Mouse (Mus musculus) urinary bladder, postnatal 10 days (tissue): Measurements from ENCODE around the gene Hmga1.

Experiments
- DNase-seq: peaks from one replicate; pipeline ENCODE4 v3.0.0; 2022; ENCODE audit warnings: low spot score

The Hmga1 gene

DNA sequence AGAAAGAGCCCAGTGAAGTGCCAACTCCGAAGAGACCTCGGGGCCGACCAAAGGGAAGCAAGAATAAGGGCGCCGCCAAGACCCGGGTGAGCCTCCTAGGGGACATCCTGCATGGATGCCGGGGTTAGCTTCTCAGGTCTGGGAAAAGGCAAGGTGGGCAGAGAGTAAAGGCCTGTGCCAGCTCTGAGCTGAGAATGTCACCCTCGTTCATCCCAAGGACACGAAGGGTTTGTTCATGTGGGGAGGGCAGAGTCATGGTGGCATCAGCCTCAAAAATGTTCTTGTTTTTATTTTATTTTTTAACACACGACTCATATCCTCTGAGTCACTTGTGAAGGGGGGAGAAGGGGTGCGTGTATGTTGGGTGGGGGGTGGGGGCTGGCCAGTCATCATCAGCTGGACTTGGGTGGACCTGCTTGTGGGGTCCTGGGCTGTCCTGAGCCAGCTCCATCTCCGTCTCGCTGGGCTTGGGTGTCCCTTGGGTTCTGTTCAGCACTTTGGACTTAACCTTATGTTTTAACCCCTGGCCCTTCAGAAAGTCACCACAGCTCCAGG, 4.7 kb downstream of the Hmga1 start:
- no peak for DNase-seq

DNA sequence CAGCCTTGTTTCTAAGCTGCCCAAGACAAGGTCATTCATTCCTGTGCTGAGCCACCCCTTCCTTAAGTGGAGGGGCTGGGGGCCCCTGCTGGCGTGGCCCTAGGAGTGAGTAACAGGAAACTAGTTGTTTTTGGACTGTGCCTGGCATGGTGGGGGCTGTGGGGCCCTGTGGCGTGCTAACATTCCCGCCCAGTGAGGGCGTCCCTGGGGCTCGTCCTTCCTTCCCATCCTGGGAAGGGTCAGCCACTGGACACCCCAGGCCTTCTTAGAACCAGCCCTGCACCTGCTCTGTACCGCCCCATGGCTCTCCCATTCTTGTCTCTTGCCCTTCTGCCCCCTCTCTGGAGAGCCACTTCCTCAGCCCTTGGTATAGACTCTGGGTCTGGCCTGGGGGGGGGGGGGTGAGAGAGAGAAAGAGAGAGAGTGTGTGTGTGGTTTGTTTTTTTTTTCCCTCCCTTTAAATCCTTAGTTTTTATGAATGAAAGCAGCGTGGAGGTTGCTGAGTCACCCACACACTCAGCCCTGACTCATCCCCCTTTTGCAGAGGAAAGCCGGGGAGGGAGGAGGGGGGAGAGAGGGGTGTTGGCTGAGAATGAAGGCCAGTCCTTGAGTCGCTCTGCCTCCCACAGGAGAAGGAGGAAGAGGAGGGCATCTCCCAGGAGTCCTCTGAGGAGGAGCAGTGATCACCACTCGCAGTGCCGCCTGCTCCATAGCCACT, 5.7 kb downstream of the Hmga1 start:
- DNase-seq = no peak

DNA sequence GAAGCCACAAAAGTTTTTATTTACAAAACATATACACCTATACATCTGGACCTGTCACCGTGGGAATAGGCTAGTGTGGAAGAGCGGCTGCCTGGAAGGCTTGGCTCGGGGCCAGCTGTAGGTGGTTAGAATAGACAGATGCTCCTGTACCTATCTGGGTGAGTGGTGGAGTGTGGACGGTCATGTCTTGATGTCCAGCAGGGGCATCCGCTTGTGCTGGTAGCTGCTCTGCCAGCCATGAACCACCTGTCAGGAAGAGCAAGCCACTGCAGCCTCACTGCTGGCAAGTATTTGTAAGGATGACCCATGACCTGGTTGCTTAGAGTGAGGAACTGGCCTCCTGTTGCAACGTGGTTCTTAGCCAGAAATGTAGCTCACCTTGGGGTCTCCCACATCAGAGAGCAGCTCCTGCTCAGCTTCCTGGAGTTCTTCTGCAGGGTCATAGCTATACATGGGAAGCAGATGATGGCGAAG, 7.5 kb downstream of the Hmga1 start:
- DNase-seq = no peak

DNA sequence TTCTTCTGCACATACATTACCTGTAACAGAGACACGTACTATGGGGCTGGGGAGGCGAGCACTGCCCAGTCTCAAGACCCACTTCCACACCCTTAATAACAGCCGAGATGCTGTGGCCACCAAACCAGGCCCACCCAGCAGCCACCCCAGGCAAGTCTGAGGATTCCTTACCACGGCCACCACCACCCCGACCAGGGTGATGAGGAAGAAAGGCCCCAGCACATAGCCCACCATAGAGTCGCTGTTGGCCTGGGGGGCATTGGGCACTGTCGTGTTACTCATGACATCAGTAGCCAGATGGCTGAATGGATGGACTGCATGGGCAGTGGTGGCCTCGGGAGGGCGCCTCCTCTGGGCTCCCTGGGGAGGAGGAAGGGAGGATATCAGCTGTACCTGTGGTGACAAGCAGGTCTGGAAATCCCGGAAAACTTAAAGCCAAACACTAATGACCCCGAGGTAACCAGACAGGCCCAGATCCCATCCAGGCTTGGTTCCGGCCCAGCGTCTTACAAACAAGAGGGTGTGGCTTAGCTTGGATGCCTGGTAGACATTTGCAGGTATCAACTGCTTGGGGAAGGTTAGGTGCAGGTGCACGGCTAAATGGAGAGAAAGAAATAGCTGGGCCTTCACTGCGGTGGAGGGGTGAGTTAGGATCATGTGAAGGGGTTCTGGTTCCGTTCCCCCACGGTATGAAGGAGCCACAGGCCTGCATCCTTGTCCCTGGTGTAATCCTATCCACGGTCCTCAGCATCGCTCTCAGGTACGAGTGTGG, 8.3 kb downstream of the Hmga1 start:
- DNase-seq = no peak

DNA sequence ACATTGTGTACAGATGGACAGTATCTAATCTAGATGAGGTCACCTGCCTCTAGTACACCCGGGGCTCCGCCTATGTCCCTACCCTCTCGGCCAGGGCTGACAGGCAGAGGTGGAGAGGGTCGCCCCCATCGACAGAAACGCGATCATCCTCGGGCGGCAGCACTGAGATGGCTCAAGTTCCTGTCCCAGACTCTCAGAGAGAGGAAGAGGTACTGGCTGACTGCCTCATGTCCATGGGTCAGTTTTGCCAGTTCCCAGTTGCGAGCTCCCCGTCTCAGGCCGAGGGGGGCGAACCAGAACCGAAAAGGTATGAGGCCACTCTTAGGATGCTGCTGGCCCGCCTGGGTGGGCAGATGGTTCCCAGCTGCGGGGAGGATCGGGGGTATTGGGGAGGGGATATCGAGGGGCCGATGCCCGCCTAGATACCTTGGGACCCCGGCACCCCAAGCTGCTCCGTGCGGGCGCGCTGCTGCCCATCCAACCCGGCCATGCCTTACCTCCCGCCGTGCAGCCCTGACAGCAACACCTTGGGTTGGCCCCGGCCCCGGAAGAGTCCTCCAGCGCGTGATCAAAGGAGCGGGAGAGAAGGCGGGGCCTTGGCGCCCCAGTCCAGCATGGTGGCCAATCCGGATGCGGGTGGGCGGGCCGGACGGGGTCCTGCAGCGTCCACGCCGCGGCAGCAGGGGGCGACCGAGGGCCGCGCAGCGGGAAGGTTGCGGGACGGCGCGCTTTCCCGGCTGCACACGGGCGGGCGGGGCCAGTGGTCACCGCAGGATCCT, 9.1 kb downstream of the Hmga1 start, which contains the start of gene AI413582:
TSS of gene AI413582 (minus strand) at position 594 of the 779 bp plus-strand sequence.
- peak; percentile 85 for DNase-seq

DNA sequence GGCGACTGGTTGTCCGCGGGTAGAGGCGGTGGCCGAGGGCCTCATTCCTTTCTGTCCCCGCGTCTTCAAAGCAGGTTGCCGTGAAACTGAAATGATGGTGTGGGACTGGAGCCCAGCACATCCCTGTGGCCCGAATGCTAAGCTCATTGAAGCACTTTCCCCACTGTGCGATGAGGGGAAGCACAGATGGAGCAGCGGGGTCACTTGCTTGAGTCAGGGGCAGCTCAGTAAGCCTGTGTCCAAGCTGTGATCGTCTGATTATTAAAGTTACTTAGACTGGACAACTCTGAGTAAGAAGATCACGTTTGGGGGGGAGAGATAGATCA, 9.6 kb downstream of the Hmga1 start:
- DNase-seq = no peak

DNA sequence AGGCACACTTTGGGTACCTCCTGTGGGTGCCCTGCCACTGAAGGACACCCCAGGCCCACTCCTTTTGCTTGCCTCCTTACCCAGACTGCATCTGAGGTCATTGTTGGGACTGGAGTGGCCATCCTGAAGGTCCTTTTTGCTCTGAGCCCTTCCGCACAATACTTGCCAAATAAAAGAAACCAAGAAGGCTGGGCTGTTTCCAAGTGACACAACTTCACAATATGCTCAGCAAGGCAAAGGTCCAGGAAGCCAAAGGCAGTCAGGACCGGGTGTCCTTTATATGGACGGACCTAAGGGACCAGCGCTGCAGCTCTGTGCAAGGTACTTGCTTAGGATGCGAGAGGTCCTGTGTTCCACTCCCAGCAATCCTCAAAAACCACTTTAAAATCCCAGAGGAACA, 11.9 kb downstream of the Hmga1 start:
- no peak for DNase-seq

DNA sequence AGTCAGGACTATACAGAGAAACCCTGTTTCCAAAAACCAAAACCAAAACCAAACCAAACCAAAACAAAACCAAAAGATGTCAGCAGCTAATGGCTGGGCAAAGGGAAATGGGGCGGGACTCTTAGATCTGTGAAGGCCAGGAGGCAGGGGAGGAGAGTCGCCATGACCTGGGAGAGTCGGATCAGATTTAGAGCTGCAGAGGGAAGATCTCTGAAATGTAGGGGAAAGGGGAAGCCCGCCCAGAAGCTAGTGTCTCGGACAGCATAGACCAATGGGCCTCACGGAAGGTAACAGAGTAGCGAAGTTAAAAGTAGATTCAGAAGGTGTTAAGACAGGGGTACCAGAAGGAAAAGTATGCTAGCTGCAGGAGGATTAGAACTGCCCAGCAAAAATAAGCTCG, 15.0 kb downstream of the Hmga1 start:
- DNase-seq = no peak

DNA sequence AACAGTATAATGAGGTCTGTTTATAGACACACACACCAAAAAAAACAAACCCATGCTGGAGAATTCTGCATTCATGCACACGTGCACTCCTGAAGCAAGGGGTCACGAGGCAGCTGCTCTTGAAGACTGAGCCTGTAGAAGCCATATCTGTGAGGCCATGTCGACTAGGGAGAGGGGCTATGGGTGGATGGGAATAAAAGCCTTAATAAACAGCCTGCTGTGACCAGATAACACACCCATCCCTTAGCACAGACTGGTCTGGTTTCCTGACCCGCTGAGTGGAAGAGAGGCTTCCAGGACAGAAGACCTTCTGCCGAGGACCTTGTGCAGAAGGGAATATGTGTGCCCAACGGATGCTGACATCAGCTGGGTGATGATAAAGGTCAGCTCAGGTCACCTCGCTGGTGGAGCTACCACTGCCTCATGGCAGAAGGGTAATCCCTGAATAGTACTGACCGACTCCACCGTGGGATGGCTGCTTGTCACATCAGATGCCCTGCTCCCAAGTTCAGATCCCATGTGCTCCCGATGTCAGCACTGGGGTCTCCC, 17.5 kb downstream of the Hmga1 start:
- no peak for DNase-seq

DNA sequence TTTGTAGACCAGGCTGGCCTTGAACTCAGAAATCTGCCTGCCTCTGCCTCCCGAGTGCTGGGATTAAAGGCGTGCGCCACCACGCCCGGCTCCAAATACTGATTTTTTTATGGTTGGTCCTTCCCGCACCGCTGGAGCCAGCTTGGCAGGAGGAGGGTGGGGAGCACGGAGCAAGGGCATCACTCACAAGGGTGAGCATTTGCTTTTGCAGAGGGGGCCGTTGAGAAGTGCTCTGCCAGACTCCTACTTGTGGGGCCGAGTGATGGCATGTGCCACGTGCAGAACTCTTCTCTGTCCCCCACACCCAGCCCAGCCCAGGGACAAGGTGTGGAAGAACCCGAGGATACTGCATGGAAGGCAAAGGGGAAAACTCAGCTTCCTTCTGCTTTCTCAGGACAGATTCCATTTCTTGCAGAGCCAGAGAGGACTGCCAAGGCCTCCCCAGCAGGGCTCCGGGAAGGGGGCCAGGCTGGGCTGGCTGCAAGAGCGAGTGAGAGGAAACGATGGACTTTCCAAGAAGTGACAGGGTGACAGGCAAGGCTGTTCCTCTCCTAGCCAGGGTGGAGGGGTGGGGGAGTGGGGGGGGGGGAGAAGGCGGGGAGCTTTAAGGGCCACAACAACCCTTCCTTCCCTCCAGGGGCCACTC, 18.3 kb downstream of the Hmga1 start:
- no peak for DNase-seq

DNA sequence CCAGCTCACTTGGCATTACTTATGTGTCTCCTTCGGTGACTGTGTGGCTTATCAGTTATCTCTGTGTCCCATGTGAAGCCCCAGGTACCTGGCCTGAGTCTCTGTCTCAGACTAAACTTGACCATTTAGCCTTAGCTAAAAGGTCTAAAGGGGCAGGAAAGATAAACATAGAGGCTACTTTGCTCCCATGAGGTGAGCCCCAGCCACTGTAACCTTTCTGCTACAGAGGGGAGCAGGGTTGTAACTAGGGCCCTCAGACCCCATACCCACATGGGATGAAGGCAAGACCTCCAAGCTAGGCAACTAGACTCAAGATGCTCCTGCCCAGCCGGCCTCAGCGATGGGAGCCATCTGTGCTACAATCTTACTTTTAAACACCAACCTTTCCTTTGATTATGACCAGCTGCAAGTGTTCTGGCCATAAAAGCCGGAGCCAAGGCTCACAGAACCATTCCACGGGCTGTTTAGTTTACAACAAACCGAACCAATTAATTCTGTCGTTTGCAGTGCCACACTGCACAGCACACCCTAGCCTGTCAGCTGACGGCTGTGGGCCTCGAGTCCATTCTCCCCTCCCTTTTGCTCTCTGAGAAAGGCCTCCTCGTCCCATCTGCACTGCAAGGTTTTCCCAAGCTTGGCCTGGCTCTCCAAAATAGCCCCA, 18.9 kb downstream of the Hmga1 start:
- no peak for DNase-seq

DNA sequence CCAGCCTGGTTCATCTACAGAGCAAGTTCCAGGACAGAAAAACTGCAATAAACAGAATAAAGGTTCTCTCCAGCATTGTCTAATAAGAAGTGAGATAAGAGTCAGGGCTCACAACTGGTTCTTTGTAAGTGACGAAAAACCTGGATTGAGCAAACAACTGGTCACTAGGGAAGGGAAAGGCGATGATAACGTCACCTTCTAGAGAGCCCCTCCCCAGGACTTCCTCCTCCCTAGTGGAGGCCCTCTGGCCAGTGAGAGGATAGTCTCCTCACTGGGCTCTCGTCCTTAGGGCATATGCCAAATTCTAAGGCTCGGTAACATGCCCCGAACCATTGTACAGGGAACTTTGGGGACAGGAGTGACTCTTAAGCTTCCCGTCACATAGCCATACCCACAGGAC, 19.8 kb downstream of the Hmga1 start:
- no peak for DNase-seq

DNA sequence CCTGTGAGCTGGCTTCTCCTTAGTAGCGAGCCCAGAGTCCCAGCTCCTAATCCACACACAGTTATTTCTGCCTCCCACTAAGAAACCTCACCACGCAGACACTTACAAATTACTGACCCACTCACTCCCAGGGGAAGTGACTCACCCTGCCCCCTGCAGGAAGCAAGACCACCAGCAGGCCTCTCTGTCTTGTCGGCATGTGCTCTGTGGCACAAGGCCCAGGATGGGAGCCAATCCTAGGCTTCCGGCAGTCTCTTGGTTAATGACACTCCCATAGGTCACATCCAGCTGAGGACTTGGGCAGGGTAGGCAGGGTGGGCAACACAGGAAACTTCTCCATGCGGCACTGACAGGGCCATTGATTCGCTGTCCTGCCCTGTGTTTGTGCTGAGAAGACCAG, 21.2 kb downstream of the Hmga1 start:
- DNase-seq = no peak

DNA sequence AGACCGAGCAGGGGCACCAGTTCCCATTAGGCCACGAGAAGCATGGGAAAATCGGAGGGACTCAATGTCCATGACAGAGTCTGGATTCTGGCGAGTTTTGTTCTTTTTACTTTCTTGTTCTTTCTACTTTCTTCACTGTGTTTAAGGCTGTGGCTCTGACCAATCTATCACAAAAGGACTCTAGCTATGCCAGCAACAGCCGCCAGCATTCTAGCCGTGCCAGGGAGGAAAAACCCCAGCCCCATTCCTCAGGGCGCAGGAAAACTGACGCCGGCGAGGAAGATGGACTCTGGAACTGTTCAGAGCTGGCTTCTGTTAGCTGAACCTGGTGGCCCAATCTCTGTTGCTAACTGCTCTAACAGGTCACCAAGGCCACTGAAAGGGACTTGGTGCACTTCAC, 22.2 kb downstream of the Hmga1 start:
- no peak for DNase-seq

DNA sequence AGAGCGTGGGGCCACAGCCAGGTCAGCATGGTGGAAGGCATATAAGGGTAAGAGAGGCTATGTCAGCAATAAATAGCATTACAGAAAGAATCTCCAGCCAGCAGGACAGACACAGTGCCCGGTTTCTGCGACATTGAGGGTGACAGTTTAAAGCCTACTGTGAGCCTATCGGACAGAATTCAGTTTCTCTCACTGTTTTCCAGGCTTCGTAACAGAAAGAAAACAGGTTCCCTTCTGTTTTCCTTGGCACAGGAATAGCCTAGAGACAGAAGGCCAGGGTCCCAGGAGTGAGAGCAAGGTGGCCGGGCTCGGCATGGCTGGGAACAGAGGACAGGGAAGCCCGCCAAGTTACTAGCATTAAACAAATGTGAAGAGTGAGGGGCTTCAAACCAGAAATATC, 23.5 kb downstream of the Hmga1 start:
- no peak for DNase-seq

DNA sequence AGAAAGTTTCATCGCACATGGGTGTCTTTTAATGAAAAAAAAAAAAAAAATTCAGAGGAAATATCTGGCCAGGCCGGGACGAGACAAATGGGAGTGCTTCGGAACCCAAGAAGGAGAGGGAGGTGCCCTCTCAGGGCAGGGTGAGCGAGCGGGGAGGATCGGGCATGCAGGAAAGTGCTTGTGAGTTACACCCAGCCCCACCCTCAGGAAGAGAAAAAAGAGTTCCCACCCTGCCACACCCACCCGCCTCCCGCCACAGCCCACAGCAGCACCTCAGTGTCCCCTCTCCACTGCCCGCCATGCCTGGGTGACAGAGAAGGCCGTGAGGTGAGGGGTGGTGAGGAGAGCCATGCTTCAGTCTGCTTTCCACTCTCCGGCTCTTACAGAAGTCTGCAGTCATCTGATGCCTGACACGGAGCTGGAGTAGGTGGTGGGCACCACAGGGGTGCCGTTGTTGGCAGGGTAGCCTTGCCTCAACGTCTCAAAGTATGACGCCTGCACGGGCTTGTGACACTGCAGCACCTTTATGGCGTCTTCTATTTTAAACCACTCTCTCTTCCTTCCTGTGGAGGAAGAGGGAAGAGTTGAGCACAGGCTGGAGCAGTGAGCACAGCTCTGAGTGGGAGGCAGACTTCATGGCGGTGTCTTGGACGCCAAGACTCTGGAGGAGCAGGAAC, 24.2 kb downstream of the Hmga1 start:
- no peak for DNase-seq

DNA sequence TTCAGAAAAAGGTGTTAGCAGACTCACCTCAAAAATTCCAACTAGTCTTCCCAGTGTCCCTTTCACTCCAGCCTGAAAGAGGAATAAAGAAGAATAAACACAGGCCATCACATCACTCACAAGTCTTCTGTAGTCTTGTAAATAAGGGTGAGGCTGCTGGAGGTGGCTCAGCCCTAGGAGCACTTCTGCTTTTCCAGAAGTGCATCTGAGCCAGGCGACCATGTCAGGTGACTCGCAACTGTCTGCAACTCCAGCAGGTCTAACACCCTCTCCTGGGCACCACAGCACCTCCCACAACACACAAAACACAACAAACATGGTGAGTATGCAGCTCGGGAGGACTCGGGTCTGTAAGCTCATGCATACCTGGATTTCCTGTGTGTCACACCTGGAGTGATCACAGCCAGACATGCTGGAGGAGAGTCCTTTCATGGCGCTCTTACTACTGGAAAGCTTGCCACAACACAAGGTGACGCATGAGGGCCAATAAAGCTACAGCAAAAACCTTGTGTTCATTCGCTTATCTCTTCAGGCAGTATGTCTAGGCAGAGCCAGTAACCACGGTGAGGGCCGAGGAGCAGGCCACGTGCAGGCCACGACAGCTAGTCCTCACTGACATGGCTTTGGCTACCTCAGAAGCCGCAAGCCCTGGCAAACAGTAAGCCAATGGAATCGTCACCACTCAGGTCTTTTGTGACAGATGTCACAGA, 27.0 kb downstream of the Hmga1 start:
- no peak for DNase-seq

DNA sequence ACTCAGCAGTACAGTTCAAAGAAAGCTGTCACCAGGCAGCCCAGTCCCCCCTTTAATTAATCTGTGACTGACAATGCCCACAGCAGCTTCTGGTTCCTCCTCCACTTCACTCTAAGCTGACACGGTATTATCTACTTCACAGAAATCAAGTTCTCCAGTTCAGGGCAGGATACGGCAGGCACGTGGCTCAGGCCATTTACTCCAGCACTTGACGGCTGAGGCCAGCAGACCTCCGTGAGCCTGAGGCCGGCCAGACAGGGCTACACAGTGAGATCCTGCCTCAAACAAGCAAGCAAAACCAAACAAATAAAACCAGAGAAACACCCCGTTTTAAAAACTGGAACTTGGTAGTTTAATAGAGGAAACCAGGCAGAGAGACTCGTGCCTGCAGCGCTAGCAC, 30.4 kb downstream of the Hmga1 start:
- no peak for DNase-seq

DNA sequence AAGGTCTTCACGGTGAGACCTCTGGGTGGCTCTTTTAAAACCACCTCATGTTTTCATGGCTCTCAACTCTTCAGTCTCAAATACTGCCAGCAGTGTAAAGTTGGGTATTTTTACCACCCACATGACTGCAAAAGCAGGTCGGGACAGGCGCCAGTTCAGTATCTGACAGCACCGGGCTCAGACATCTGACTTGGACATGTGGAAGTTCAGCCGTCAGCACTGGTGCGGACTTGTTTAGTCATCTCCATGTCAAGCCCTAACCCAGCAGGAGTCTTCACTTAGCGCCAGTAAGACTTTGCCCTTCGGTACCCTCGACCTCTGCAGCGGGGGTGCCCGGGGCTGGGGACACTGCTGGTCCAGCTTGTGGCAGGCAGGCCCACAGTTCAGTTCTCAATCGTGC, 31.0 kb downstream of the Hmga1 start:
- no peak for DNase-seq

DNA sequence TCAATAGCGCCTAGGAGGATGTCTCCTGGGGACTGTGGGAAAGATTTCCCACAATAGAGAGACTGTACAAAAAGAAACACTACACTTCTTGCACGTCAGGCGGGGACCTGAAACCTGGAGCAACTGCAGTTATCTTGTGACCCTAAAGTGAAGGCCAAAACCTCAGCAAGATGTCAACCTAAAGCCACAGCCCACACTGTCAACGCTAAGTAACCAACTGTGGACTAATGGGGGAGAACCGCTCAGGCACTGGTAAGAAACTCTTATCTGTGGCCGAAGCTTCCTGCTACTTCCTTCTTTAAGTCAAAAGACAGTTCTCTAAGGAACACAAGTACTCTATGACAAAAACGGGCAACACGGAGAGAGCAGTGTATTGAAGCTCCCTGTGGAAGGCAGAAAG, 31.9 kb downstream of the Hmga1 start:
- no peak for DNase-seq
